In the genomic region with DNA sequence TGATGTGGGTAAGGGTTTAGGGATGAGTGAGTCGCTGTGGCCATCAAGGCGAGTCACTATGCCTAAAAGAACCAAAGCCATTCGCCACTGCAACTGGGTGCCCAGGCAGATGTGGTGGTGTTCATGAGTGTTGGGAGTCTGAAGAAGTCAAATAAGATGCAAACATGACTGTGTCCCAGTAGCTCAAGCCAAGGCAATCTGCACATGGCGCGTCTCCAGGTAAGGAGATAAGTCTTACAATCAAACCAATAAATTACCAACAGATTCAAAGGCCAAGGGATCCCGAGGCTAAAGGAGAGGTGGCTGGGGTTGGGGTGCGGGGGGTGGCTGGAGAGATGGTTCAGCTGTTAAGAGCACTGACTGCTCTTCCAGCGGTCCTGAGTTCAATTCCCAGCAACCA, we compare ENCODE assay signal across 33 mouse cellular contexts. TPM values are rescaled to one million over a fixed set of nuclear protein-coding genes. Genes with fewer than 3 reads are reported as not detected.
"Had no signal": no experiment of that assay in that cellular context is flagged by ENCODE, and none has a peak within 500 bp of the region (broad histone marks: within the 10 kb centered on the region; RNA-seq: fewer than 3 reads in every experiment).

No protein-coding gene starts in this region.

- ATAC-seq: forebrain, embryonic 13.5 days; forebrain, embryonic 14.5 days; forebrain, embryonic 15.5 days; forebrain, embryonic 16.5 days; forebrain, postnatal 0 days had no signal

- H3K36me3 ChIP-seq: embryonic facial prominence, embryonic 10.5 days; embryonic facial prominence, embryonic 12.5 days; embryonic facial prominence, embryonic 13.5 days; embryonic facial prominence, embryonic 15.5 days; forebrain, embryonic 10.5 days; forebrain, embryonic 12.5 days; forebrain, embryonic 15.5 days had no signal

- H3K9ac ChIP-seq: embryonic facial prominence, embryonic 12.5 days; embryonic facial prominence, embryonic 15.5 days; forebrain, embryonic 12.5 days; forebrain, embryonic 13.5 days; forebrain, embryonic 15.5 days; forebrain, postnatal 0 days had no signal

- H3K27me3 ChIP-seq: embryonic facial prominence, embryonic 15.5 days; forebrain, embryonic 15.5 days had no signal

- H3K27ac ChIP-seq: embryonic facial prominence, embryonic 10.5 days; embryonic facial prominence, embryonic 12.5 days; embryonic facial prominence, embryonic 13.5 days; embryonic facial prominence, embryonic 15.5 days; forebrain, embryonic 10.5 days; forebrain, embryonic 12.5 days; forebrain, embryonic 13.5 days; forebrain, embryonic 15.5 days; gastrocnemius, adult 2 months; heart, adult 2 months had no signal

- H3K4me2 ChIP-seq: embryonic facial prominence, embryonic 12.5 days; embryonic facial prominence, embryonic 13.5 days; embryonic facial prominence, embryonic 15.5 days; forebrain, embryonic 12.5 days; forebrain, embryonic 13.5 days; forebrain, embryonic 15.5 days had no signal

- DNase-seq: embryo, embryonic 11 days; forebrain, postnatal 0 days; gastrocnemius, adult 2 months; gastrocnemius, postnatal 10 days; gastrocnemius, postnatal 14 days; gastrocnemius, postnatal 25 days; gastrocnemius, postnatal 36 days; heart, adult 11 months; heart, adult 18-20 months; heart, adult 2 months had no signal

- H3K9me3 ChIP-seq: embryonic facial prominence, embryonic 10.5 days; embryonic facial prominence, embryonic 12.5 days; embryonic facial prominence, embryonic 13.5 days; embryonic facial prominence, embryonic 15.5 days; forebrain, embryonic 10.5 days; forebrain, embryonic 12.5 days; forebrain, embryonic 13.5 days; forebrain, embryonic 15.5 days had no signal

- H3K4me3 ChIP-seq: embryonic facial prominence, embryonic 10.5 days; embryonic facial prominence, embryonic 12.5 days; embryonic facial prominence, embryonic 13.5 days; embryonic facial prominence, embryonic 15.5 days; erythroblast, embryonic 14.5 days; forebrain, embryonic 10.5 days; forebrain, embryonic 12.5 days; forebrain, embryonic 13.5 days; forebrain, embryonic 15.5 days; gastrocnemius, adult 2 months; heart, adult 2 months had no signal

RNA-seq across cellular contexts. Expression of a gene that starts 6.1 kb away (rescaled TPM):
- total RNA-seq: common myeloid progenitor, adult 5-6 weeks; forebrain, postnatal 0 days; gastrocnemius, adult 18-20 months; gastrocnemius, adult 2 months; gastrocnemius, adult 8-10 months; gastrocnemius, postnatal 10 days; gastrocnemius, postnatal 14 days; gastrocnemius, postnatal 25 days; gastrocnemius, postnatal 36 days; gastrocnemius, postnatal 4 days; granulocyte monocyte progenitor cell, adult 5-6 weeks; heart, adult 18-20 months; heart, adult 2 months; heart, adult 8-10 months had no signal
- polyA plus RNA-seq: cerebellum, adult 2 months; embryonic facial prominence, embryonic 10.5 days; embryonic facial prominence, embryonic 11.5 days; embryonic facial prominence, embryonic 12.5 days; embryonic facial prominence, embryonic 13.5 days; embryonic facial prominence, embryonic 14.5 days; embryonic facial prominence, embryonic 15.5 days; erythroblast, embryonic 14.5 days; forebrain, embryonic 10.5 days; forebrain, embryonic 11.5 days; forebrain, embryonic 12.5 days; forebrain, embryonic 13.5 days; forebrain, embryonic 14.5 days; forebrain, embryonic 15.5 days; forebrain, embryonic 16.5 days; forebrain, postnatal 0 days; frontal cortex, adult 2 months; gonadal fat pad, adult 2 months; heart, adult 2 months had no signal

RNA-seq across cellular contexts. Expression of a gene that starts 52.6 kb away (rescaled TPM):
- total RNA-seq: granulocyte monocyte progenitor cell, adult 5-6 weeks had no signal
- polyA plus RNA-seq: erythroblast, embryonic 14.5 days had no signal
